Mouse (Mus musculus) G1E (cell line): ENCODE data around the gene Selenop.

ENCODE experiments used
- CTCF ChIP-seq: IDR thresholded peaks from 2 replicates; pipeline ENCODE4 v1.5.1; 2012; ENCODE audit warnings: low read depth, low read length, inconsistent platforms, mixed read lengths
- GATA1 ChIP-seq: IDR thresholded peaks from 2 replicates; pipeline ENCODE4 v1.6.1; 2012; ENCODE audit warnings: borderline replicate concordance, low read length, inconsistent platforms, mixed read lengths
- TAL1 ChIP-seq: conservative IDR thresholded peaks from 2 replicates; pipeline ENCODE4 v1.6.1; 2012; ENCODE audit warnings: low read depth, low read length, inconsistent platforms, mixed read lengths

DNA sequence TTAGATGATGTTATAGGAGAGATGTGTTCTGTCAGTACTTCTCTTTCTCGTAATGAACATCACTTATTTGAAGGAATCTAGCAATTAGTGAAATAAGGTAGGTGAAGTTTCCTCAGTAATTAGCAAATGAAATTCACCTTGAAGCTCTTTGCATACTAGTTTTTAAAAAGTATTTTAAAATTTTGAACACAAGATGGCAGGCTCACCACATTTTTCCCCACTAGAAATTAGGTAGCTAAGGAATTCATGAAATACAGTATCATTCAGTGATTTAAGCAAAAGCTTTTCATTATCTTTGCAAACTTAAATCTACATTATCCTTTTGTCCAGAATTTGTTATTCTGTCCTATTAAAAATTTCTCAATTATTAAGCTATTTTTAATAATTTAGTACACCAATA lies 27.6 kb downstream of the Selenop start:
- no peak for TF ChIP-seq CTCF
- no peak for TF ChIP-seq TAL1
- no peak for TF ChIP-seq GATA1
